Mouse (Mus musculus) spleen, postnatal 4 days (tissue): ENCODE data around the gene Slc25a22.

ENCODE experiments used
- DNase-seq, 2 experiments: peaks; one replicate each; pipeline ENCODE4 v3.0.0; 2022; ENCODE audit warnings: low spot score in 2 of 2

Slc25a22 gene

DNA sequence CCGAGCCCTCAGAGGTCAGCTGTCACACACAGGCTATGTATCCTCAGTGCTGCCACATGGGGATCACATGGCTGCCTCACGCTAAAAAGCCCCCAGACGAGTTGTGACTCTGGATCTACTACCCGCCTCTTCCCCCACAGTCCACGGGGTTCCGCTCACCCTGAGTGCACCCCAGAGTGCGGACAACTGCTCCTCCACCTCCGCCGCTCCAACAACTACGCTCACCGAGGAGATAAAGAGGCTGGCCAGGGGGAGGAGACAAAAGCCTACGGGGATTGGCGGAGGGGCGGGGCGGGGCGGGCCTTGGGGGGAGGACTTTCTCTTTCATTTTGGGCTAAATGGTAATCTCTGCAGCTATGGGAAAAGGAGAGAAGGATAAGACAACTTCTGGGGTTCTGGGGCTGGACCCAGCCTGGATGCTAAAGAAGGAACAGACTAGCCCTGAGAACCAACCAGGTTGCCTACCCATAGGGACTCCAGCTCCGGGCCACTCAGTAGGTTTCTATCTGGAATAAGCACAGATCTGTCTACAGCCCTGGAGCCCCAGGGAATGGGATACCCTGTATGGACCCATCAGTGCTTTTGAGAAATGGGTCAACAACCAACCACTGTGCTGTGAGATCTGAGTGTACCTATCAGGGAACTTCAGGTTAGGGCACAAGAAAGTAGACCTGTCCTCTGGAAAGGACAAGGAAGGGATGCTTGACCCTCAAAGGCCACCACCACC lies 2.4 kb downstream of the Slc25a22 start:
- peak; percentile 71 to 80 for DNase-seq

DNA sequence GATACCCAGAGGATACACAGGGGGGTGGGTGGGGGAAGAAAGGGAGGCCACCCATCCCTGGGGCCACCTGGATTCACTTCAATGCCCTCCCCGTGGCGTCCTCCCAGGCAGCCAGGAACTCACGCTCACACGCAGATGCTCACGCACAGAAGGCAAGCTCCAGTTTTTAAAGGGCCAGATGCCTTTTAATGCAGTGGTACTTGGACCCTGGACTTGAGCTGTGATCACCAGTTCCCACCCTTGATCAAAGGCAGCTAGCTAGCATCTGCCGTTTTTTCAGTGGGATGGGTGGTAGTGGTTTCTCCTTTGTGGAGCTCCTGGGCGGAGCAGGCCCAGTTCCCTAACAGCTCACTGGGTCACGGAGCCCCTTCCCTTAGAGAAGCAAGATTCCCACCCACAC lies 3.2 kb downstream of the Slc25a22 start:
- peak in 1 of 2 experiments; percentile 62 for DNase-seq

DNA sequence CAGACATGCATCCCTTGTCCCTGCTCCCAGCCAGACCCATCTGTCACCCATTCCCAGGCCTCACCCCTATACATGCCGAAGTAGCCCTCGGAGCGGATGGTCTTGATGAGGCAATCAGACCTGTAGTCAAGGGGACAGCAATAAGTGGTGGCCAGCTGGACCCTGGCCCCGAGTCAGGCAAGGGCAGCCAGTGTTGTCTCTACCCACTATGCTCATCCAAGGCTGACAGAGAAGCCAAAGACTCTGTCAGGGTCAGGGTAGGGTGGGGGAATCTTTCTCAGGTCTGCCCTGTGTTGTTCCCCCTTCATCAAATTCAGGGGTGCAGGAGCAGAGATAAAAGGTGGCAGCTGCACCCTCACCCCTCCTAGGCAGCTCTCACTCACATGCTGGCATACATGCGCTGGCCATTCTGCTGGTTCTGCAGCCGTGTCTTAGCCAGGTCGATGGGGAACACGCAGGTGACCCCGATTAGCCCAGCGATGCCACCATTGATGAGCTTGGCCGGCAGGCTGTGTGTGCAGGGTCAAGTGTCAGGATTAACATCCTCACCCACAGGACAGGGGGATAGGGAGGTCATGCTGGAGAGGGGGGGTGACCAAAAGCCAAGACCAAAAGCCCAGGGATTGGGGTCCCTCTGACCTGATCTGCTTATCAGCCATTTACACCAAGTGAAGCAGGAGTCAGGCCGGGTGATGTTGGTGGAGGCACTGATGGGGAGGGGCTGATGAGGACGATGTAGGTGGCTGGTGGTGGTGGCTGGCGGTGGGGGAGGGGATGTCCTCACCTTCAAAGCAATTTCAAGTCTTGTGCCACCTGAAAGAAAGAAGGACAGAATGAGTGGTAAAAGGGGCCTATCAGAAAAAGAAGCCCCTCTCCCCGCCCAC lies 3.9 kb downstream of the Slc25a22 start:
- peak in 1 of 2 experiments; percentile 64 for DNase-seq

DNA sequence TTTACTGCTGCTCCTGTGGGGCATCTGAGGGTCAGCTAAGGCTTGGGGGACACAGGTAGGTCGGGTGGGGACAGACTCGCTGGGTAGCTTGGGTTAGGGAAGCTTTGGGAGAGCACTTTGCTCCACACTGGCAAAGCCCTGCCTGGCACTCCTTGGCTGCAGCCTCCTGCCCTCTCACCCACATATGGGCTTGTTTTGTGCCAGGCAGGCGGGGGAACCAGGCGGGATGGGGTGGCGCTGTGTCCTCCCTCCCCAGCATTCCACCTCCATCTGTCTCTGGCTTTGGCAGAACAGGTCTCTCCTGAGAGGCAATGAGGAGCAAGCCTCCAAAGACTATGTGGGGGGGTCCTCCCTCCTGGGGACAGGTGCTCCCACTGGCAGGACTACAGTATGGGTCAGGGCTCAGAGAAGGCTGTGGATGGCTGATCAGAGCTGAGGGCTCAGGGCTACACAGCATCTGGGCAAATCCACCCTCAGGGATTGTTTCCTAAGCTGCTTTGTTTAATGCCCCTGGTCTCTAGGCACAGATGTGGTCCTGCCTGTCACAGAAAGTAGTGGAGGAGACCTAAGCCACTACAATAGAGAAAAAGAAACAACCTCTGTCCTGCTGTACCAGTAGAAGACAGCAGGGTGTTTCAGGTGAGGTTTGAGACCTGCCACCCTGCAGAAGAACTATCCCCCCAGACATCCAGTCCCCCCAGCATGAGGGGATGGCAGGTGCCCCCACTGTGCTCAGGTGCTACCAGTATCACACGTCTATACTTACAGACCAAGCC lies 4.8 kb downstream of the Slc25a22 start:
- no peak for DNase-seq

DNA sequence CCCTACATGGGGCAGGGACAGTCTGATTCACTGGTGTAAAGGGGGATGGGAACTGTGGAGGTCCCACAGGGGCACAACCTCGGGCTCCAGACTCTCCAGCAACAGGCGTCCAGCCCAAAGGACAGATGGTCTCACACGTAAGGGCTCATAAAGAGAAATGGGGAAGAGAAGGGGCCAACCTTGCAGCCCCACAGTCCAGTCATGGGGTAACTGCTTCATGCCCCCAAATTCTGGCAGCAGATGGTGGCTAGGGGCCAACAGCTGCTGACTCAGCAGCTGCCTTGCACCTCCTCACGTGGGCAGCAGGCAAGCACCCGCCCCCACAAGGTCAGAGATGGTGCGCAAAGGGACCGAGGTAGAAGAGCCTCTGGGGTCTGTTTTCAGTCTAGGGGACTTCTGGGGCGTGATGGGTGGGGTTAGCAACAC lies 5.5 kb downstream of the Slc25a22 start:
- peak in 1 of 2 experiments; percentile 60 for DNase-seq

DNA sequence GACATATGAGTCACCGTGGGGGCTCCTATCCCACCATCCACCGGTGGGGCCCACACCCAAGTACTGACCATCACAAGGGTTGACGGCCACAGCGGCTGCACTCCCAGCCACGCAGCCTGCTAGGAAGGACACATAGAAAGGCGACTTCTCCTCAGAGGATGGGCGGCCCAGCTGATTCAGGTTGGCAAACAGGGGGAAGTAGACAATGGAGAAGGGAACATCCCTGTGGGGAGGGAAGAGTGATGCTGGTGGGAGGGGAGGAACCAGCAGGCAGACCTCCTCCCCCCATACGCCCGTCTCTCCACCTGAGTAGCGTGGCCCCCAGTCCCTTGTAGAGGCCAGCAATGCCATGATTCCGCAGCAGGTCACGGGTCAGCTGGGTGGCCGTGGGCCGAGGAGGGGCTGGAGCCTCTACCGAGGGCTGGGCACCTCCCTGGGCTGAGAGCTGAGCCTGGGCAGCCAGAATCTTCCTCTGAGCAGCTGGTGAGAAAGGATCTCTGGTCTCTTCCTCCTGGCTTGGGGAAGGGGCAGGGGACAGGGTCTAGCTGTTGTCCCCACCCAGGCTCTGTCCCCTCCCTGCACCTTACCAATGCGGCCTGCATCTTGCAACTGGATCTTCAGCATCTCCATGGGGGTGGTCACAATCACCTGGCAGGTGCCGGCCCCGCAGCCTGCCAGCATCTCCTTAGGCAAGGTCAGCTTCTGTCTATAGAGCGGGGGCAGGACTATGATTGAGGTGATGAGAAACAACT lies 6.1 kb downstream of the Slc25a22 start:
- DNase-seq: peak in 1 of 2 experiments; percentile 67

DNA sequence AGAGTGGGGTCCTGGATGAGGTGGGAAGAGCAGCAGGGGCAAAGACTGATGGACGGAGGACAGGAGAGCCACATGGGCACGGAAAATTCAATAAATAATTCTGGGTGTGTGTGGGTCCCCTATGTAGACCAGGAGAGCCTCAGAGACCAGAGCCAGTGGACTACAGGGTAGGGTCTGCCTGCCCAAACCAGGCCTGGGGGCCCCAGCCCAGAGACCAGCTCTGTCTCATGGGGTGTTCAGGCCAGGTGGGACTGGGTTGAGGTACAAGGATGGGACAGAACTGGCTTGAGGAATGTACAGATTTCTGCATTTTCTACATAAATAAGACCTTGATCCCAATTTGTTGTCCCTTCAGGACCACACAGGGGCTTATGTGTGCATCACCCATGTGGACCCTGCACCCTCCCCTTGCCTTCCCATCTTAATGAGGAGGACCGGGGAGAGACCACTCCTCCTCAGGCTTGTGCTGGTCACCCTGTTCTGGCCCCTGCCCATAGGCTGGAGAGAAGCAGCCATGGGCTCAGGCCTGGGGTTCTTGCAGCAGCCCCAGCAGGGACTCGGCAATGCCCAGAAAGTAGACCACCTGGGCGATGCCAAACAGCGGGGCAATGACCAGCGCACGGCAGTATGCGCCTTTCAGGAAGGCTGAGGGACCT lies 7.0 kb downstream of the Slc25a22 start:
- DNase-seq: no peak

DNA sequence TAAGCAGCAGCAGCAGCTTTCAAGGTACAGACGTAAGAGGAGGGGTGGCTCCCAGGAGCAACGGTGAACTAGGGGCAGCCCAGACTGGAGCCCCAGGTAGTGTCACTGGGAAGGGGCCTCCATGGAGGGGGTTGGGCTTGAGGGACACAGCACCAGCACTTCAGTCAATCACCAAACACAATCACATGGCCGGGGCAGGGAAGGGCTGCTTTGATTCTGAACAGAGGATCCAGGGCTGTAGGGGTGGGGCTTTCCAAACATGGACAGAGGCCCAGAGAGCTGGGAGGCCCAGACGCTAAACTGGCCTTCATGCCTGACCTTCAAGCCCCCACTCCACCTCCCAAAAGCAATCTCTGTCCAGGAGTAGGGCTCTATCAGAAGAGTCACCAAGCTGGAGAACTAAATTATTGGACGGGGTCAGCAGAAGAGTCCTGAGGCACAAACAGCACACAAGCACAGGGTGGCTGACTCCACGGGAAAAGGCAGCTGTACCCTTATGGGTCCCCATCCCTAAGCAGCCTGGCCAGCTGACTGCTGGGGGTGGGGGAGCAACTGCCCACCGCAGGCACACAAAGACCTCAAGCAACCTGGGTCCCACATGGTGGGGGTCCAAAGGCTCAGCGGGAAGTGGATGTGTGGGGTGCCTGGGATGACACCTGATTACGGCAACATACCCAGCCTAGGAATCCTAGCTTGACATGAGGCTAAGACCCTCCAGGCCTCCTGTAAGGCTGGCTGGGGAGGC lies 7.7 kb downstream of the Slc25a22 start:
- no peak for DNase-seq

DNA sequence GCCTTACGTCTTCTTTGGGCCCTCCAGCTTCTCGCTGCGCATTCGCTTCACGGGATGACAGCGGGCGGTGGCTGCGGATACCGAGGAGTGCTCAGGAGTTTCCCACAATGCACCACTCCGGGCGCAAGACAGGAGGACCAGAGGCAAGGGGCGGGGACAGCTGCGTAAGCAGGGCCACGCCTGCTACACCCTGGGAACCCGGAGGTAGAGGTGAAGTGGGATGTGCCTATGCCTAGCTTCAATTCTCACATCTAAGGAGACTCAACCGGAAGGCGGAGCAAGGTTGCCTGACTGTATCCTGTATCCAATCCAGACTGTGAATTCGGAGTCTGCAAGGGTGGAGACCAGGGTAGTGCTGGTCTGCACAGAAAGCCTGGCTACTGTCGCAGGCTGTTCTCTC lies 8.4 kb downstream of the Slc25a22 start, which contains the start of gene Cend1:
Cend1 (minus strand) TSS at position 182 of the 400 bp plus-strand sequence.
- DNase-seq: peak; percentile 18 to 65

DNA sequence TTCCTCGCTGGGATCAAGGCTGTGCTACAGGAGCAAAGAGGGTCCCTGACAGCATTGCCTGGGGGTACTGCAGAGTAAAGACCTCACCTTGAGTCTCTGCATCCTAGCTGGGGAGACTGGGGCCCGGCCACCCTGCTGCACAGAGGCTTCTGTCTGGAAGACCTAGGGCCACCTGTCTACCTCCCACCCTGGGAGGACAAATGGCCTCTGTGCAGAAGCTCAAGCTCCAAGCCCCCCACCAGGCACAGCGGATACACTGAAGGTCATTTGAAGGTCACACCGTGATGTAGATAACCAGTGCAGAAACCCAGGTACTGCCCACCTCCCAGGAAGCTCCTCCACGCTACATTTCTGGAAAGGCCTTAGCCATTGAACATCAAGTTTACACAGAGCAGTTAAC lies 9.0 kb downstream of the Slc25a22 start:
- no peak for DNase-seq

DNA sequence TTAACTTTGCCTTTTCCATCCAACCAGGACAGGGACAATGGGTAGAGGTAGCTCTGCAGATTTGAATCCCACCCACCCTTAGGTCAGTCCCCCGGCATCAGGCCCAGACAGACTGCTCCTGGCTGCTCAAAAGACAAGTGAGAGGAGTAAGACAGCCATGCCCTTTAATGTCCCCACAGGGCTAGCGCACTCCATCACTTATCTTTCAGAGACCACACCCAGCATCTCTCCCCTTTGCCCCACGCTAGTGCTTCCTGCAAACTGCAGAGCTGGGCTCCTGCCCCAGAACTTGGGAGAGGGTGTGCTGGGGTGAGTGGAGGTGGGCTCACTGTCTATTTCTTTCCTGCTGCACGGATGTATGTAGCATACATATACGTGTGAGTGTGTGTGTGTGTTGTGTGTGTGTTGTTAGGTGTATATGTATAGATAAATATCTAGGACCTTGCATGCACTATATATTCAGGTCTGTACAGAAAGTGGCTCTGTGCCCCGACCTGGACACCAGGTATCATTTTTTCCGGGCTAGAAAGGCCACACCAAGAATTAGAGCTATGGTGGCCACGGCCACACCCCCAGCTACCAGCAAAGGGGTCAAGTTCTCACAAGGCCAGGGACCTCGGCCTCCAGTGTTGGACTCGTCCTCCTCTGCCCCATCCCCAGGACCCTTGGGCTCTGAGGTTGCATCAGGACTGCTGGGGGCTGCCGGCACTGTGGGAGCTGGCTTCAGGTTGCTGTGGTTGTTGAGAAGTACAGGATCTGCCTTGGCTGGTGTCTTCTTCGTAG lies 10.6 kb downstream of the Slc25a22 start:
- DNase-seq: peak in 1 of 2 experiments; percentile 11

DNA sequence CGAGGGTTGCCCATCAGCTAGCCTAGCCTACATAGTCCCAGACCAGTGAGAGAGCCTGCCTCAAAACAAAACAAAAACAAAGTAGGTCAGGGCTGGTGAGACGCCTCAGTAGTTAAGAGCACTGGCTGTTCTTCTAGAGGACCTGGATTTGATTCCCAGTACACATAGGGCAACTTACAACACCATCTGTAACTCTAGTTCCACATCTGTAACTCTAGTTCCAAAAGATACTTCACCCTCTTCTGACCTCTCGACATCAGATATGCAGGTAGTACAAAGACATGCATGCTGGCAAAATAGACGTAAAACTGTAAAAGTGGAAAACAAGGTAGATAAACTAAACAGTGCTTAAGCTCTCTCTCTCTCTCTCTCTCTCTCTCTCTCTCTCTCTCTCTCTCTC lies 13.9 kb downstream of the Slc25a22 start:
- DNase-seq: no peak

DNA sequence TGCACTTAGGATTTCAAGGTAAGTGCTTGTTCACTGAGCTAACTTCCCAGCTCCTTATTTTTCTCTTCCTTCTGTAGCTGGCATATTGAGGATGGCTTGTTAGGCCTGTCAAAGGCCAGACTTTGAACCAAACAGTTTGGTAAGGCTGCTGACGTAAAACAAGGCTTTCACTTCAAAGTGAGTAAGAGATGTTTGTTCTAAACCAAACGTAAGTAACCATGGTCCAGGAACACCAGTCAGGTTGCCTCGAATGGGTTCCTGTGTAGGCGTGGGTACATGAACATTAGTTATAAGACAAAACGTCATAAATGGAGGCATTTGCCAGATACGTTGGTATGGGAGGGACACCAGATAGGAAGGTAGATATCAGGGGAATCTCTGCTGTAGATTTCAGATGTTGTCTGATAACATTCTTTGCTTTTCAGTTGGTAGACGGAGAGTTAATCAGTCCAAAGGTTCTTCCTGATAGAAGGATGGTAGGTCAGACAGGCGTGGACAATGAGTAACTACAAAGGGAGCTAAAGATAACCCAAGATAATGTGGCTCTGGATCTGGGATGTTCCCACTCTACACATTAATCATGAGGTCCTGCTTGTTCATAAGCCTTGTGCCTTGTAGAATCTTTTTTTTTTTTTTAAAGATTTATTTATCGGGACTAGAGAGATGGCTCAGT lies 17.5 kb downstream of the Slc25a22 start:
- DNase-seq: no peak

DNA sequence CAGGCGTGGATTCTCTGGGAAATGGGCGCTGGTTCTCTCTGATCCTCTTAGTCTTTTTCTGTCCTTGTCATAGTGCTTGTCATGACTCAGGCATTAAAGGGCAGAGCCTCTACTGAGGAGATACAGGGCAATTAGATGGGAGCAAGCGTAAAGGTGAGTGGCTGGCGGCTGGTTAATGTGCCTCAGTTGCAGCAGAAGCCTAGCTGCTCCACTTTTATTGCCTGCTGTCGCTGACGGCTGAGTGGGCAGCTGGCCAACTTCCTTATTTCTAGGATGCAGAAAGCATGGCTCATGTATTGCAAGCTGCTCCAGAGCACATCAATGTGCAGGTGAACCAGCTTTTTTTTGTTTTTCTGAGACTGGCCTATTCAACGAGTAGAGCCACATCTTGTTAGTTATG lies 18.7 kb downstream of the Slc25a22 start:
- peak; percentile 39 to 67 for DNase-seq

DNA sequence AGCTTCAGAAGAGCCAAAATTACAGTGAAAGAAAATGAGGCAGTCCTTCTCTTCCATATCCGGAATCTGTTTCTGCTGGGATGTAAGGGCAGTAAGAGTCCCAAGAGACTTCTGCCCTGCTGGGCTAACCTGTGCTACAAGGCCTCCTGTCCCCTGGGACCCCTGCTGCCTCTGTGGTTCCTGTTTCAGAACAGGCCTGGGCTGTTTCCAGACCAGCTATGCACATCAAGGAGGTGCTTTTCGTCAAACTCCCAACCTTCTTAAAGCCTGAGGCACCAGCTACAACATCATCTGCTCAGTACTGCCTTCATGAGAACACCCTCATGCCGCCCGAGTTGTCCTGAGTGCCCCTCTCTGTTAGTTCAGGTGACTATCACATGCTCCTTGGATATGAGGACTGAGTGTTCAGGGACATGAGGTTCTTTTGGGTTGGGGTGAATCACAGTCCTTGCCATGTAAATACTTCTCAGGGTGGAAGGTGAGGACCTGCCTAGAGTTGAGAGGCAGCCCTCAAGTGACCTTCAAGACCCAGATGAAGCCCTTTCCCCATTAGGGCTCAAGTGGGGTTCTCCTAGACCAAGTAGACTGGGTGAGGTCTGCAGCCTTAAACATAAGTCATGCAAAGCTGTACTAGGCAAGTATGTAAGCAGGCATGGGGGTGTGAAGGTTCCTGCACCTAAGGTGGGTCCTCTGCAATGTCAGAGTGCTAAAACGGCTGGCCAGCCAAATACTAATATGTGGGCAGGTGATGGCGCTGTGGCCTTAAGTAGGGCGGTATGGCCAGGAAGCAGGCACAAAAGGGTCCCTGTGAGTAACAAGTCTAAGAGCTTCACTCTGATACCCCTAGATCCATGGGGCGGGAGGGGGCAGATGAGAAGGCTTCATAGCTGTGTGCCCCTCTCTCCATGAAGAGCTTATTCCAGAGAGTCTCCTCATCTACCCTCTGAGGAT lies 19.7 kb downstream of the Slc25a22 start:
- peak in 1 of 2 experiments; percentile 11 for DNase-seq

DNA sequence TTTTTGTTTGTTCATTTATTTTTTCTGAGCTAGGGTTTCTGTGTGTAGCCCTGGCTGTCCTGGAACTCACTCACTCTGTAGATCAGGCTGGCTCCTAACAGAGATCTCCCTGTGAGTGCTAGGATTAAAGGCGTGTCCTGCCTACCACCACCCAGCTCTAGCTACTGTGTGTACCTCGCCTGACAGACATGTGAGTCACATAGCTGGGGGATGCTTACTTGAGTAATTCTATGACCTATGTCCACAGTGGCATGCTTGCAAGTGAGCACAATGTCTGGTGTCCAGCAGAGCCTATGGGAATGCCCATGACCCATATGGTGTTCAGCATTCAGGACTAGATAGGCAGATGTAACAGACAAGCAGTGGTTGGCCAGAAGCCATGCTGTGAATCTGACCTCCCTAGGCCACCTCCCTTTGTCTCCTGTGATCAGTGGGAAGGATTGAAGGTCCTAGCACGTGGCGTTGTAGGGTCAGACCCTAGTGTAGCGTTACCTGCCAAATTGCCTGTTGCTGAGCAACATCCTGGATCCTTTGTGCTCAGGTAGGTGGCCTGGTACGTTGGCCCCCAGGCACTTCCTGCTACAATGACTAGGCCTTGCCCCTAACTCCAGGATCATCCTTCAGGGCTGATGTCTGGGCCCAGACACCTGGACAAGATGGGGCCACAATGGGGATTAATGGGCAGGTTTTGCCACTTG lies 21.4 kb downstream of the Slc25a22 start:
- peak in 1 of 2 experiments; percentile 11 for DNase-seq
